Mouse (Mus musculus) limb, embryonic 14.5 days (tissue): ENCODE results near the gene Ppp2r5b. TPM values are rescaled to one million over a fixed set of nuclear protein-coding genes. Genes with fewer than 3 reads are reported as not detected.

Source experiments
- ATAC-seq: fragments of 200-750 bp; cut with Nextera tagmentation; 2 replicates; pipeline ENCODE4 v1.8.0; 2017; ENCODE audit warnings: low read depth, moderate number of reproducible peaks, moderate TSS enrichment; ENCODE audit not compliant: low FRiP score
- DNase-seq: peaks from one replicate; pipeline ENCODE4 v3.0.0-alpha.2; 2015; ENCODE audit warnings: low spot score
- H3K27ac ChIP-seq: fragments of 300-500 bp; sonication (generic); replicated peaks from 2 replicates; pipeline ENCODE4 v1.5.1; 2014; ENCODE audit warnings: low read depth, mild to moderate bottlenecking, low read length, moderate library complexity, mixed read lengths
- H3K27me3 ChIP-seq: fragments of 300-500 bp; sonication (generic); 2 replicates; pipeline ENCODE4 v1.6.1; 2014; ENCODE audit warnings: low read length, mixed read lengths; ENCODE audit not compliant: control insufficient read depth, insufficient read depth
- H3K36me3 ChIP-seq: fragments of 300-500 bp; sonication (generic); 2 replicates; pipeline ENCODE4 v1.6.1; 2014; ENCODE audit warnings: mild to moderate bottlenecking, low read length, moderate library complexity, mixed read lengths; ENCODE audit not compliant: control insufficient read depth, insufficient read depth
- H3K4me1 ChIP-seq: fragments of 300-500 bp; sonication (generic); 2 replicates; pipeline ENCODE4 v1.6.1; 2014; ENCODE audit warnings: antibody characterized with exemption, low read length, mixed read lengths; ENCODE audit not compliant: control insufficient read depth, insufficient read depth
- H3K4me2 ChIP-seq: fragments of 300-500 bp; sonication (generic); replicated peaks from 2 replicates; pipeline ENCODE4 v1.6.1; 2014; ENCODE audit warnings: low read depth, mild to moderate bottlenecking, low read length, moderate library complexity; ENCODE audit not compliant: severe bottlenecking
- H3K4me3 ChIP-seq: fragments of 300-500 bp; sonication (generic); replicated peaks from 2 replicates; pipeline ENCODE4 v1.5.1; 2014; ENCODE audit warnings: low read length
- H3K9ac ChIP-seq: fragments of 300-500 bp; sonication (generic); 2 replicates; pipeline ENCODE4 v1.6.1; 2014; ENCODE audit warnings: mild to moderate bottlenecking, low read depth, low read length, moderate library complexity; ENCODE audit not compliant: severe bottlenecking
- H3K9me3 ChIP-seq: fragments of 300-500 bp; sonication (generic); 2 replicates; pipeline ENCODE4 v1.6.1; 2016; ENCODE audit warnings: low read length; ENCODE audit not compliant: control insufficient read depth
- POLR2A ChIP-seq: fragments of 200-500 bp; IDR thresholded peaks from 2 replicates; pipeline ENCODE4 v1.8.0; 2012; ENCODE audit warnings: inconsistent platforms, mild to moderate bottlenecking, moderate library complexity, borderline replicate concordance; ENCODE audit not compliant: insufficient read depth, insufficient read length; ENCODE audit errors: extremely low read depth
- WGBS: fragments of 180-500 bp; shearing (Covaris S2); extraction: QIAGEN DNeasy Blood & Tissue Kit; methylation state at CpG from one replicate; pipeline ENCODE4 v1.1.7; 2014; 5-methylcytosine and 5-hydroxymethylcytosine counted together
- polyA plus RNA-seq, 2 experiments: library from polyadenylated mRNA; depleted of rRNA in 1 of 2; stranded (reverse) in 1 of 2; unstranded in 1 of 2; fragments of >200 nt; fragmentation: Nextera tagmentation in 1 of 2; extraction: Ambion mirVana in 1 of 2; gene quantifications; 2 replicates each; pipeline versions ENCODE4 v1.2.1 to v1.2.3; 2012 to 2014

Gene Ppp2r5b
- polyA plus RNA-seq (2012; rRNA removed) (45.0 and 48.1 TPM in 2 replicates), polyA plus RNA-seq (2014; fragmentation: Nextera tagmentation; extraction: Ambion mirVana) (27.5 and 27.8 TPM in 2 replicates)

DNA sequence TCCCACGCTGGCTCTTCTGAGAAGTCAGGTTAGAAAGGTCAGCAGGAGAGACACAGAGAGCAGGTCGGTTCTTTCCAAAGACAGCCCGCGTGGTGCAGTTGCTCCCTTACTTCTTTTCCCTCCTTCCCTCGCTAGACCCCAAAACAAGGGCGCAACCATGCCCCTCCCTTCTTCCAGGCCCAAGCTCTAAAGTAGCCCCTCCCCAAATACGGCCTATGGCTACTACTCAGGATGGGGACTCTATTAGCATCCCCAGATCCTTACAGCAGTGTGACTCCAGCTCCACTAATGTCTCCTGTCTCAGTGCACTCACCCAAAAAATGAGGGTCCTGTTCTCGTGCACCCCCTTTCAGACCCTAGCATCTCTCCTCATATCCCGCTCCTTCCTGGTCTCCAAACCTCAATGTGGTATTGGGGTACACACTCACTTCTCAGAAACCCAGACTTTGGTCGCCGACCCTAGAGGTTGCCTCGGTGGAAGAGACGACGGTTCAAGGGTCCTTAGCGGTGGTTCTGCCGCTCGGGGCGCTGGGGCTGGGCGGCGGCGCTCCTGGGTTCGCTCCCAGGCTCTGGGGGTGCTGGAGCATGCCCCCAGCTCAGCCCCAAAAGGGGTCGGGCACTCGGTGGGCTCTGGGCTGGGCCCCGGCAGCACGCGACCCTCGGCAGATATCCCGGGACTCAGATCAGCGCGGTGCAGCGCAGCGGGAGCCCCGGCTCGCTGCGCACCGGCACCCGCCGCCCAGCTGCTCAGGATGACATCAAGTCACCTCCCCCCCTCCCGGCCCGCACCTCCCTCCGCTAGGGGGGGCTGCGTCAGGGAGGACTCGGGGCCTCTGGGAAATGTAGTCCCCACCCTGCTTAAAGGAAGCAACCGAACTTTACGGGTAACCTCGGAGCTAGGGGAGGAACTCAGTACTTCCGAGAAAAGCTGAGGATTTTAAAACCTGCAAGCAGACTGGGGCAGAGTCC is at the start of gene Ppp2r5b:
Ppp2r5b (minus strand) TSS at position 789 of the 969 bp plus-strand sequence.
- no peak for TF ChIP-seq POLR2A
- ATAC-seq (peak; percentile 94), DNase-seq (peak; percentile 94)
- Histone ChIP-seq H3K4me2 (peak within 1 kb of the TSS; percentile 91), H3K36me3 (peaks cover 31% of the 10 kb centered on the region), H3K27me3 (no peaks in the 10 kb centered on the region), H3K9me3 (no peaks in the 10 kb centered on the region), H3K4me3 (peak within 1 kb of the TSS; percentile 83), H3K27ac (peak within 1 kb of the TSS; percentile 93), H3K9ac (peak within 1 kb of the TSS; percentile 72), H3K4me1 (peaks cover 9% of the 10 kb centered on the region)
- 3% methylated on average over 46 of the region's 48 CpGs for WGBS

DNA sequence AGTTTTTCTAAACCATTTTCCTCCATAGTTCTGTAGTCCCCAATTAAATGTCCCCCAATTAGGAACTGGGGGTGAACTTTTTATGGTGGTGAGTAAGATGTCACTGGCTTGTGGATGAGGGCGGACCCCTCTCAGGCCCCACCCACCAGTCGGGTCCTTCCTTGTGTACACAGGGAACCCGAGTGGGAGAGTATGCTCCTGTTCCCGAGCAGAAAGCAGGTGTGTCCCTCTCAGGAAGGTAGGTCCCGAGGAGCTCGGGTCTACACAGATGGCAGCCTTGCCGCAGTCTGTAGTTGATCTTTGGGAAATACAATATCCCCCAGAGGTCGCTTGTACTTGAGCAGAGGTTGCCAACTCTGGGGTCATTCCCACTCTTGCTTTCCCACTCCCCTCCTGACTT is 49.6 kb upstream of the Ppp2r5b start:
- Histone ChIP-seq H3K36me3 (peaks cover 85% of the 10 kb centered on the region), H3K4me2 (no peak overlapping the region), H3K27me3 (no peaks in the 10 kb centered on the region), H3K9ac (no peak overlapping the region), H3K9me3 (no peaks in the 10 kb centered on the region), H3K4me1 (no peaks in the 10 kb centered on the region), H3K4me3 (no peak overlapping the region), H3K27ac (no peak overlapping the region)
- ATAC-seq, result no peak
- DNase-seq, result no peak
- no peak for TF ChIP-seq POLR2A
- 73% methylated on average over 8 of the region's 8 CpGs for WGBS

DNA sequence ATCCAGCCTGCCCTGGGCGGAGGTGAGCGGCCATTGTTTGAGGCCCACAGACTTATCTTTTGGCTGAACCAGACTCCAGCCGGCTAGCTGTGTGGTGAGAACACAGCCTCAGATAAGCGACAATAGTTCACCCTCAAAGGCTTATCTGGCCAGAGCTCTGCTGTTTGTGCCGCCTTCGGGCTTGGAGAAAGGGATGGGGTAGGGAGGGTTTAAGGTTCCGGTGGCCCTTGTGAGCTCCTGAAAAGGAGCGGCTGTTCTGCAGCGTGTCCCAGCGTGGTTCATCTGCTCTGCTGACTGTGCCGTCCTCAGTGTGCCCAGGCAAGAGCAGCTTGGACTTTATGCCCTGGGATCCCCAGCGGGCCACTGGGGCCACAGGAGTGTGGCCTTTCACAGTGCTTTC is 48.8 kb upstream of the Ppp2r5b start:
- no peak for DNase-seq
- H3K27me3 ChIP-seq, result no peaks in the 10 kb centered on the region
- H3K4me3 ChIP-seq, result no peak overlapping the region
- peaks cover 4% of the 10 kb centered on the region for H3K4me1 ChIP-seq
- H3K4me2 ChIP-seq, result no peak overlapping the region
- H3K36me3 ChIP-seq, result peaks cover 84% of the 10 kb centered on the region
- no peak for TF ChIP-seq POLR2A
- no peak overlapping the region for H3K27ac ChIP-seq
- WGBS, result 88% methylated on average over 12 of the region's 12 CpGs
- no peak overlapping the region for H3K9ac ChIP-seq
- no peaks in the 10 kb centered on the region for H3K9me3 ChIP-seq
- ATAC-seq, result no peak

DNA sequence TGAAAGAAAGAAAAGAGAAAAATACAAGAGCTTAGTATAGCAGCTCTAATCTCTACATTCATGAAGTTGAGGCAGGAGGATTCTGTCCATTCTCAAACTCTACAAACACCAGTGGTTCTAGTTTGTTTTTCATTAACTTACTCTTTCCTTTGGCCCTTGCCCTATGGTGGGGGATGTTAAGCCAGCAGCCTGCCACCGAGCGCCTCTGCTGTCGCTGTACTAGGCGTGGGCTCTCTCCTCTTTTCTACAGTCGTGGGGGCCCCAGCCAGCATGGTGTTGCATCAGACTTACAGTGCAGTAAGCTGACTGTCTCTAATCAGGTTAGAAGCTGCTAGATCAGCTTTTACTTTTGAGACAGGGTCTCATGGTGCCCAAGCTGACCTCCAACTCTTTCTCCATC is 47.3 kb upstream of the Ppp2r5b start:
- peaks cover 19% of the 10 kb centered on the region for H3K4me1 ChIP-seq
- 78% methylated on average over 5 of the region's 5 CpGs for WGBS
- TF ChIP-seq POLR2A, result no peak
- H3K27ac ChIP-seq, result no peak overlapping the region
- ATAC-seq, result no peak
- no peak overlapping the region for H3K4me3 ChIP-seq
- H3K27me3 ChIP-seq, result no peaks in the 10 kb centered on the region
- H3K4me2 ChIP-seq, result no peak overlapping the region
- H3K9ac ChIP-seq, result no peak overlapping the region
- peaks cover 79% of the 10 kb centered on the region for H3K36me3 ChIP-seq
- no peak for DNase-seq
- no peaks in the 10 kb centered on the region for H3K9me3 ChIP-seq

DNA sequence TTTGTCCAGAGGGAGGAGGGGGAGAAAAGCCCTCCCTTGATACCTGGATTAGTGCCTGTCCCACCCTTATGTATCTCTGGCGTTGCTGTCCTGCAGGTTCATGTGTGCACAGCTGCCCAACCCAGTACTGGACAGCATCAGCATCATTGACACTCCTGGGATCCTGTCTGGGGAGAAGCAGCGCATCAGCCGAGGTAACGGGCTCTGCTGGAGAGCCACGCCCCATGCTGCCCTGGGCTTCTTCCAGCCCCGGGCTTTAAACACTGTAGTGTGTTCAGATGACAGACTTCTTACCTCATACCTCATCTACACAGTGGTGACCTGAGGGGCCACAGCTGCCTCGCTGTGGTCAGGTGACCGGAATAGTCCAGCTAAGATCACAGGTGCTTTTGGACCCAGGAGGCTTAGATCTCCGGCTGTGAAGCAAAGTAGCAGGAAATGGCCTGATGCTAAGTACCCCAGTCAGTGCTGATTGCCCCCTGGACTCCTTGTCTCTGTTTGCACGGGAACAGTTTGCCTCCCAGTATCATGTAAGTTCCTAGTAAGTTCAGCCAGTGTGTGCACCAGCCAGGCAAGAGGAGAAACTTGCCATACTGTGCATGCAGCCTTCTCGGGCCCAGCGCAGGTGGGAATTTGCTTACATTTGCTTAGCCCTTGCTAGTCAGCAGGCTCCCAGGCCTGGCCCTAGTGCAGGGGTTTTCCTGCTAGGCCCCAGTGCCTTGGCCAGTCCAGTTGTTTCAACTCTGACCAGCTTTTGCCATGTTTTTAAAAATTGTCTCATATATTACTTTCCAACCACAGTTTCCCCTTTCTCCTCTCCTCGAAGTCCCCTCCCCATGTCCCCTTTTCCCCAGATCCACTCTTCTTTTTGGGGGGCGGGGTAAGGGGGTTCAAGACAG is 45.7 kb upstream of the Ppp2r5b start:
- peaks cover 67% of the 10 kb centered on the region for H3K36me3 ChIP-seq
- no peak for DNase-seq
- WGBS, result 80% methylated on average over 14 of the region's 14 CpGs

More for the DNA sequence above, 45.7 kb upstream of the Ppp2r5b start:
- Histone ChIP-seq H3K9ac (no peak overlapping the region), H3K4me3 (no peak overlapping the region), H3K4me2 (no peak overlapping the region), H3K4me1 (peaks cover 22% of the 10 kb centered on the region), H3K27me3 (no peaks in the 10 kb centered on the region), H3K9me3 (no peaks in the 10 kb centered on the region), H3K27ac (no peak overlapping the region)
- no peak for TF ChIP-seq POLR2A
- no peak for ATAC-seq
